In the genomic region with DNA sequence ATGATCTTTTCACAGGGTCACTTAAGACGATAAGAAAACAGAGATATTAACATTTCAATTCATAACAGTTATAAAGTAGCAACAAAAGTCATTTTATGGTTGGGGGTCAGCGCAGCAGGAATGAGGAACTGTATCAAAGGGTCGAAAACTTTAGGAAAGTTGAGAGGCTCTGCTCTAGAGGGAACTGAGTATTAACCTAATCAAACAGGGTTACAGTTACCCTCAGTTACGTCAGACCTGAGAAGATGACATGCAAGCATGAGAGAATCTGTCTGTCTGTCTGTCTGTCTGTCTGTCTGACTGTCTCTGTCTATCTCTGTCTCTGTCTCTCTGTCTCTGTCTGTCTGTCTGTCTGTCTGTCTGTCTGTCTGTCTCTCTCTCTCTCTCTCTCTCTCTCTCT, we compare ENCODE assay signal across 21 mouse cellular contexts.
A peak's percentile ranks its signal among the peaks of the same experiment; 100 is the strongest.
DNase-seq lines count a peak whose midpoint lies in the region; ATAC-seq lines count a peak whose summit lies in the region.
"Had no signal": no experiment of that assay in that cellular context is flagged by ENCODE, and none has a peak within 500 bp of the region (broad histone marks: within the 10 kb centered on the region; RNA-seq: fewer than 3 reads in every experiment).

No protein-coding gene starts in this region.

- no peaks in the 10 kb centered on the region for H3K9me3 ChIP-seq in hindbrain, embryonic 16.5 days (ENCODE audit: control insufficient read depth, low read length)
- H3K9me3 ChIP-seq in hindbrain, embryonic 14.5 days (ENCODE audit: control insufficient read depth, low read length): no peaks in the 10 kb centered on the region
- H3K9me3 ChIP-seq in midbrain, embryonic 15.5 days: no peaks in the 10 kb centered on the region
- H3K9me3 ChIP-seq: embryonic facial prominence, embryonic 10.5 days; embryonic facial prominence, embryonic 12.5 days; forebrain, embryonic 13.5 days; forebrain, embryonic 15.5 days; G1E had no signal

- 86% methylated on average over 4 of the region's 4 CpGs for WGBS in hindbrain, embryonic 16.5 days
- 89% methylated on average over 4 of the region's 4 CpGs for WGBS in hindbrain, embryonic 14.5 days
- 86% methylated on average over 4 of the region's 4 CpGs for WGBS in midbrain, embryonic 15.5 days

- H3K27me3 ChIP-seq in hindbrain, embryonic 16.5 days (replicated peaks; ENCODE audit: control insufficient read depth, insufficient read depth, low read length): no peaks in the 10 kb centered on the region
- H3K27me3 ChIP-seq in hindbrain, embryonic 14.5 days (ENCODE audit: control insufficient read depth, insufficient read depth, low read length): no peaks in the 10 kb centered on the region
- no peaks in the 10 kb centered on the region for H3K27me3 ChIP-seq in midbrain, embryonic 15.5 days (replicated peaks)
- H3K27me3 ChIP-seq: embryonic facial prominence, embryonic 12.5 days; forebrain, embryonic 13.5 days; forebrain, embryonic 15.5 days; Patski had no signal

- H3K9ac ChIP-seq in hindbrain, embryonic 16.5 days (ENCODE audit: low read depth, low read length): no peak overlapping the region
- no peak overlapping the region for H3K9ac ChIP-seq in hindbrain, embryonic 14.5 days
- H3K9ac ChIP-seq in midbrain, embryonic 15.5 days: no peak overlapping the region
- H3K9ac ChIP-seq: embryonic facial prominence, embryonic 12.5 days; forebrain, embryonic 13.5 days; forebrain, embryonic 15.5 days; forebrain, postnatal 0 days had no signal

- H3K4me2 ChIP-seq in hindbrain, embryonic 16.5 days (ENCODE audit: low read length): no peak overlapping the region
- no peak overlapping the region for H3K4me2 ChIP-seq in hindbrain, embryonic 14.5 days (replicated peaks)
- no peak overlapping the region for H3K4me2 ChIP-seq in midbrain, embryonic 15.5 days
- H3K4me2 ChIP-seq: embryonic facial prominence, embryonic 12.5 days; forebrain, embryonic 13.5 days; forebrain, embryonic 15.5 days had no signal

- H3K4me3 ChIP-seq in hindbrain, embryonic 16.5 days (ENCODE audit: low read length): no peak overlapping the region
- no peak overlapping the region for H3K4me3 ChIP-seq in hindbrain, embryonic 14.5 days (replicated peaks; ENCODE audit: low read length)
- H3K4me3 ChIP-seq in midbrain, embryonic 15.5 days: no peak overlapping the region
- H3K4me3 ChIP-seq: embryonic facial prominence, embryonic 10.5 days; embryonic facial prominence, embryonic 12.5 days; forebrain, embryonic 13.5 days; forebrain, embryonic 15.5 days had no signal

- H3K36me3 ChIP-seq in hindbrain, embryonic 16.5 days (ENCODE audit: control insufficient read depth, insufficient read depth, low read length): no peaks in the 10 kb centered on the region
- H3K36me3 ChIP-seq in hindbrain, embryonic 14.5 days (replicated peaks; ENCODE audit: control insufficient read depth, insufficient read depth): no peaks in the 10 kb centered on the region
- H3K36me3 ChIP-seq in midbrain, embryonic 15.5 days (replicated peaks): no peaks in the 10 kb centered on the region
- H3K36me3 ChIP-seq: embryonic facial prominence, embryonic 10.5 days; embryonic facial prominence, embryonic 12.5 days; forebrain, embryonic 15.5 days; G1E had no signal

- ATAC-seq in granulocyte monocyte progenitor cell, adult 5-6 weeks (replicated peaks; ENCODE audit: poor library complexity, severe bottlenecking): peak; percentile 85
- ATAC-seq in megakaryocyte progenitor cell, adult 5-6 weeks (replicated peaks; ENCODE audit: poor library complexity): peak; percentile 61
- no peak for ATAC-seq in hindbrain, embryonic 16.5 days
- no peak for ATAC-seq in hindbrain, embryonic 14.5 days (ENCODE audit: low FRiP score)
- no peak for ATAC-seq in midbrain, embryonic 15.5 days (replicated peaks)
- ATAC-seq: activated CD4-positive, CD25-positive, alpha-beta regulatory T cell, adult 4 months; forebrain, embryonic 13.5 days; forebrain, embryonic 15.5 days; forebrain, postnatal 0 days; Patski had no signal

- no peak overlapping the region for H3K27ac ChIP-seq in hindbrain, embryonic 16.5 days (ENCODE audit: low read depth, low read length)
- no peak overlapping the region for H3K27ac ChIP-seq in hindbrain, embryonic 14.5 days
- H3K27ac ChIP-seq in midbrain, embryonic 15.5 days: no peak overlapping the region
- H3K27ac ChIP-seq: embryonic facial prominence, embryonic 10.5 days; embryonic facial prominence, embryonic 12.5 days; forebrain, embryonic 13.5 days; forebrain, embryonic 15.5 days had no signal

- no peaks in the 10 kb centered on the region for H3K4me1 ChIP-seq in hindbrain, embryonic 16.5 days (ENCODE audit: control insufficient read depth, insufficient read depth, low read depth, low read length)
- no peaks in the 10 kb centered on the region for H3K4me1 ChIP-seq in hindbrain, embryonic 14.5 days (replicated peaks; ENCODE audit: control insufficient read depth, insufficient read depth, low read length)
- H3K4me1 ChIP-seq in midbrain, embryonic 15.5 days: no peaks in the 10 kb centered on the region
- H3K4me1 ChIP-seq: forebrain, embryonic 15.5 days had no signal

- no peak for DNase-seq in hindbrain, embryonic 14.5 days (ENCODE audit: low spot score)
- DNase-seq: adrenal gland, adult 8-10 months; adrenal gland, postnatal 14 days; adrenal gland, postnatal 36 days; cerebellum, adult 11-12 months; cerebellum, adult 2 months; cerebellum, adult 9-10 months; cerebellum, postnatal 10 days; cerebellum, postnatal 25 days; forebrain, postnatal 0 days had no signal

Comparison
In these comparisons a context has a peak if more than half of its experiments do, and no peak if none do; other contexts are left out.
1. ATAC-seq: peak in granulocyte monocyte progenitor cell, adult 5-6 weeks (single experiment) and megakaryocyte progenitor cell, adult 5-6 weeks (single experiment); none in hindbrain, embryonic 16.5 days (single experiment), hindbrain, embryonic 14.5 days (single experiment) and midbrain, embryonic 15.5 days (single experiment).